Mouse (Mus musculus): ENCODE measurements around the gene Duoxa2. TPM values are rescaled to one million over a fixed set of nuclear protein-coding genes. Genes with fewer than 3 reads are reported as not detected.

The Duoxa2 gene
- not detected for polyA plus RNA-seq (2015; fragmentation: Illumina TruSeq; extraction: RNeasy Lipid Tissue Mini Kit (QIAGEN cat#74804); ENCODE audit: insufficient read depth, low read depth, low replicate concordance)

DNA sequence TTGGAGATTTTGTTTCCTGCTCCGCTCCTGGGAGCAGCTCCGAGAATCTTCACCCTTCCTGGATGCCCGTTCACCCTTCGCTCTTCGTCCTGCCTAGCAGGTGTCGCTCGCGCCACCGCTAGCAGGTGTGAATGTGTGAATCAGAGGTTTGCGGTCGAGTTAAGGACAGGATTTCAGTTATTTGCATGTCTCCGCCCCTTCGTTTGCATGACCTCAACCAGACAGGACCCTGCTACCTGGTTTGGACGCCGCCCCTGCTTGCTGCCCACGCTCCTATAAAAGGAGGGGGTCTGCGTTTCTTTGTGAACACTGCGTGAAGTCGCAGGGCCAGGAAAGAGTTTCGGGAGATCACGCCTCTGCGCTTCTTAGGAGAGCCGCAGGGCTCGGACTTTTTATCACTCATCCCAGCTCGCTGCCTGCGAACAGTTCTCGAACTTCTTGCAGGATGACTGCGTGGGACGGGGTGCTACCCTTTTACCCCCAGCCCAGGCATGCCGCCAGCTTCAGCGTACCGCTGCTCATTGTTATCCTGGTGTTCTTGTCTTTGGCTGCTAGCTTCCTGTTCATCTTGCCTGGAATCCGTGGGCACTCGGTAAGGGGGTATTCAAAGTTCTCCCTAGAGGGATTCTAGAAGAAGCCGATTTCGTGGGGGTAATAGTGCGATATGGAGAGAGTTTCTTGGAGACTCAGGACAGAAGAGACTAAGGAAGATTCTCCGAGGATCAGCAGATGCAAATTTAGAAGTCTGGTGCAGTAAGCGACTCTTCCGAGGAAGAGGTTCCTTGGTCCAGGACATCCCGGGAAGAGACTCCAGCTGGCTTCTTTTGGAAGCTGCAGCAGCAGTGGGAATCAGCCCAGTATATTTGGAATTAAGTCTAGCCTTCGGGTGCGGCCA, at the start of gene Duoxa2:
Gene Duoxa2, plus strand, starts transcription at position 305 of the 895 bp plus-strand sequence.

DNA sequence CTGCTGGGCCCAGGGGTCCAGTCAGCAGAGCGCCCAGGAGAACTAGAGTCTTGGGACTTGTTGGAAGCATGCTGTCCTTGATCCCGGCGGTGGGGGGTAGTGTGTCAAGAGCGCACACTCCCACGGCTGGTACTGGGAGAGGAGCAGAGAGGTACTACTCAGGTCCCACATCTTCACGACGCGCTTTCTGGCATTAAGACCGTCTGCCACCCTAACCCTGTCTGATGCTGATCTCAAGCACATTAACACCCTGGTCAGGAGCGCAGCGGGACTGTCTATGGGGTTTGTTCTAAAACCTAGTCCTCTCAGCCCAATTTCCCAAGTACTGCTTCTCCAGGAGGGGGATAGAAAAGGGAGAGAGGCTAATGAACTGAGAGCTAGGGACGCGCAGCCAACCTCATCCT, 602 bp upstream of the Duoxa2 start, which contains the start of gene Duox2:
Gene Duox2, minus strand, starts transcription at position 354 of the 404 bp plus-strand sequence.

GRCm38 (mm10) chr2:122313536-122313935, 14.8 kb downstream of the Duoxa2 start, which contains the start of gene Duoxa1:
Gene Duoxa1 (minus strand): TSS chr2:122313730.

DNA sequence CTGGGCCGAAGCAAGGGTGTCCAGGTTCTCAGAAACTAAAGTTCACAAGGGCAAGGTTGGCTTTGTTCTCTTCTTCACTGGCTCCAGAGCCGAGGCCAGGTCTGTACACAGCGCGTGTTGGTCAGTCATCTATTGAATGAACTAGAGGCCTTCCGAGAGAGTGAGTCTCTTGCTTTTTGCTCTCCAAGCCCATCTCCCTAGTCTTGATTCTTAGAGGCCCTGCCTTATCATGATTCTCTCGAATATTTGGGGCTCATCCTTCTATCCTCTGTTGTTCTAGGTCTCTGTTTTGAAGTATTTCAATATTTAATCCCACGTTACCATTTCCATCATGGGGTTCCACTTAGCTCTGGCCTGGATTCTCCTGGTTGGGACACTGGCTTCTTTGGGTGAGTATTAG, 16.7 kb downstream of the Duoxa2 start, which contains the start of gene Duox1:
Gene Duox1, plus strand, starts transcription at position 301 of the 400 bp plus-strand sequence.

Other genes starting within 250 kb of the Duoxa2 start
- 2.7 TPM for gene Spg11, start 180.5 kb upstream of the Duoxa2 start, polyA plus RNA-seq (2015; fragmentation: Illumina TruSeq; extraction: RNeasy Lipid Tissue Mini Kit (QIAGEN cat#74804); ENCODE audit: insufficient read depth, low read depth, low replicate concordance)
- gene B2m, start 151.2 kb upstream of the Duoxa2 start, polyA plus RNA-seq (2015; fragmentation: Illumina TruSeq; extraction: RNeasy Lipid Tissue Mini Kit (QIAGEN cat#74804); ENCODE audit: insufficient read depth, low read depth, low replicate concordance) = 330 TPM
- not detected for gene Trim69, start 138.2 kb upstream of the Duoxa2 start, polyA plus RNA-seq (2015; fragmentation: Illumina TruSeq; extraction: RNeasy Lipid Tissue Mini Kit (QIAGEN cat#74804); ENCODE audit: insufficient read depth, low read depth, low replicate concordance)
- gene Patl2, start 112.7 kb upstream of the Duoxa2 start, polyA plus RNA-seq (2015; fragmentation: Illumina TruSeq; extraction: RNeasy Lipid Tissue Mini Kit (QIAGEN cat#74804); ENCODE audit: insufficient read depth, low read depth, low replicate concordance) = not detected
- not detected for gene Terb2, start 112.6 kb upstream of the Duoxa2 start, polyA plus RNA-seq (2015; fragmentation: Illumina TruSeq; extraction: RNeasy Lipid Tissue Mini Kit (QIAGEN cat#74804); ENCODE audit: insufficient read depth, low read depth, low replicate concordance)
- 15.0 TPM for gene Sord, start 64.2 kb upstream of the Duoxa2 start, polyA plus RNA-seq (2015; fragmentation: Illumina TruSeq; extraction: RNeasy Lipid Tissue Mini Kit (QIAGEN cat#74804); ENCODE audit: insufficient read depth, low read depth, low replicate concordance)
- gene Duox2, start 451 bp upstream of the Duoxa2 start, polyA plus RNA-seq (2015; fragmentation: Illumina TruSeq; extraction: RNeasy Lipid Tissue Mini Kit (QIAGEN cat#74804); ENCODE audit: insufficient read depth, low read depth, low replicate concordance) = 1.1 TPM
- gene Duoxa1, start 14.8 kb downstream of the Duoxa2 start, polyA plus RNA-seq (2015; fragmentation: Illumina TruSeq; extraction: RNeasy Lipid Tissue Mini Kit (QIAGEN cat#74804); ENCODE audit: insufficient read depth, low read depth, low replicate concordance) = not detected
- not detected for gene Duox1, start 16.8 kb downstream of the Duoxa2 start, polyA plus RNA-seq (2015; fragmentation: Illumina TruSeq; extraction: RNeasy Lipid Tissue Mini Kit (QIAGEN cat#74804); ENCODE audit: insufficient read depth, low read depth, low replicate concordance)
- 2.8 TPM for gene Shf, start 70.3 kb downstream of the Duoxa2 start, polyA plus RNA-seq (2015; fragmentation: Illumina TruSeq; extraction: RNeasy Lipid Tissue Mini Kit (QIAGEN cat#74804); ENCODE audit: insufficient read depth, low read depth, low replicate concordance)
- 2.8 TPM for gene Slc28a2, start 127.6 kb downstream of the Duoxa2 start, polyA plus RNA-seq (2015; fragmentation: Illumina TruSeq; extraction: RNeasy Lipid Tissue Mini Kit (QIAGEN cat#74804); ENCODE audit: insufficient read depth, low read depth, low replicate concordance)
- not detected for gene Gm14085, start 186.0 kb downstream of the Duoxa2 start, polyA plus RNA-seq (2015; fragmentation: Illumina TruSeq; extraction: RNeasy Lipid Tissue Mini Kit (QIAGEN cat#74804); ENCODE audit: insufficient read depth, low read depth, low replicate concordance)

Data from pancreas, adult 10 weeks (tissue).